Mouse (Mus musculus) frontal cortex, adult (tissue): ENCODE measurements around the gene Slc7a1.

Experiments used
- ATAC-seq: cut with Nextera tagmentation; 2 replicates; pipeline ENCODE4 v1.9.2; 2017; ENCODE audit warnings: mild to moderate bottlenecking, moderate library complexity, mixed read lengths; ENCODE audit not compliant: low TSS enrichment

The Slc7a1 gene

DNA sequence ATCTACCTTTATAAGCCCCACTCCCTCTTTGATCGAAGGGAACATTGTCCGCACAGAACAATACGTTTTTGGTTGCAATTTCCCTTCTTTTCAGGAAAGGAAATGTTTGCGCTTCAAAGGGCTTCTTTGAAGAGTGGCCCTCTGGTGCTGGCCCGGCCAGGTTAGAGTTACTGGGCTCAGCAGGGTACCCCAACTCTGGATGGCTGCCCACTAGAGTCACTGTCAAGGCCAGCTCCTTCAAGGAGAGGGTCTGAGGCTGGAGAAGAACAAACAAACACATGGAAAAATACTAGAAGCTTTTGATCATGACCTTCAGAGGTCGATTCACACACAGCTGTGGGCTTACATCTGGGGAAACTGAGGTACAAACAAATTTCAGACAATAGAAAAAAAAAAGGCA, 6.9 kb downstream of the Slc7a1 start:
- no peak for ATAC-seq

DNA sequence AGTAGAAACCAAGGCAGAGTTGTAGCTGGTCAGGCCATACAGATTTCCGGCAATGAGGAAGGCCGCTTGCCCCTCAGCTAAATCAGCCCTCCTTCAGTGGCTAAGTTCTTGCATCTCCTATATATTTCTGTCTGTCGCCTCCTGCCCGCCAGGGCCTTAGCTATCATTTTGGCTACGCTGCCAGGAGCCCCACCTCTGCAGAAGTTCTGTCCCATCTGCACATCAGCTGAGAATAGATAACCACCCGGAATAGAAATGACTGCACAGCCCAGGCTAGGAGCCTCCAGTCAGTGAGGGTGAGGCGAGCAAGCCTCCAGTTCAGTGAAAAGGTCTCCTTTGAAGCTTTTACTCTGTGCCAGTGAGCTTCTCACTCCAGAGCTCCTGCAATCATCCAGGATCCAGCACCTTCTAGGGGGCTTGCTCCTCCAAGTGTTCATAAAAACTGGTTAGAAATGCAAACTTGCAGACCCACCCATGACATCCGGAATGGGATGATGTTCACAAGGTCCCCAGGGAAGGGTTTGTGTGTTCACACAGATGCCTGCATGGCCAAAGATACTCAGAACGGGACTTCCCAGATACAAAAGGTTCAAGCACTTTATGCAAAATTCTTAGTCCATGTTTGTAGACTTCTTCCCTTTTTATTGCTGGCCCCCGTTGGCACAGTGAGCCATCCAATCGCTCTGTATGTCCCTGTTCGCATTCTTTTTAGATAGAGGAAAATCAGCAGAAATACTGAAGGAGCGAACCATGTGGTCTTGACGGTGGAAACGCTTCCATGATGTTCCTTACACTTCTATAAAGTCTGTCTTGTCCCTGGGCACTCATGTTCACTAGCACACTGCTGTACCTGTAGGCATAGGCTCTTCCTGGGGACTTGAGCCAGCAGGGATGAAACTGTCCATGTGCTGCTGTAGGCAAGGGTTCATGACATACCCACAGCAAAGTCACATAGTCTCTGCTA, 10.4 kb downstream of the Slc7a1 start:
- peak; percentile 55 for ATAC-seq

DNA sequence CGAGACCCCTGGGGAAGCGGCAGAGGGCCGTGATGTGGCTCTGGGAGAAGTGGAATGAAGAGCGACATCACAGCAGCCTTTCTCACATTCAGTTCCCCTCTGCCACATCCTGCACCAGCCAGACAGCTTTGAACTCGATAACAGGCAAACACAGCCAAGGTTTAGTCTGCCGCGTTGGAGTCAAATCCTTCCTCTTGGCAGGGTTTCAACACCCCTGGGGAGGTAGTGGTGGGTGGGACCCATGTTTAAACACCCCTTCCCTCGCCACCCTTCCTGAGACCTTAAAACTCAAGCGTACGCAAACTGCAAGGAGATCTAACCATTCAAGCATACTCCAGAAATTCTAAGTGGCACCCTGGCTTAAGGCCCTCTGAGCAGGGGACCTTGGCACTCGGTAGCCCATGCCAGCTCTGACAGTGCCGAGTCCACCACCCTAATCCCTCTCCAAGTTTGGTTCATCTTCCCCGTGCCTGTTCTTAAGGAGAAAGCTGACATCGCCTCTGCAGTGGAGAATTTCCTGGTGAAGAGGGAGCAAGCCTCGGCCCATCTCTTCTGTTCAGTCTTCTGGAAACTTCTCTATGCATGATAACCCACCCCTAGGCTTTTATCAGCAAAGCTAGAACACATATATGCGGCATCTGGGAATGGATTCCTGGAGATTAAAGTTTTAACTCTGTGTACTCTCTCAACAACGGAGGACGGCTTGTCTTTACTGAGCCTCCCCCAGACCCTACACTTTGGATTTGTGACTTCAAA, 11.3 kb downstream of the Slc7a1 start:
- ATAC-seq = 0 out of 2 replicates have a peak, but pooled peaks have one; percentile 3

DNA sequence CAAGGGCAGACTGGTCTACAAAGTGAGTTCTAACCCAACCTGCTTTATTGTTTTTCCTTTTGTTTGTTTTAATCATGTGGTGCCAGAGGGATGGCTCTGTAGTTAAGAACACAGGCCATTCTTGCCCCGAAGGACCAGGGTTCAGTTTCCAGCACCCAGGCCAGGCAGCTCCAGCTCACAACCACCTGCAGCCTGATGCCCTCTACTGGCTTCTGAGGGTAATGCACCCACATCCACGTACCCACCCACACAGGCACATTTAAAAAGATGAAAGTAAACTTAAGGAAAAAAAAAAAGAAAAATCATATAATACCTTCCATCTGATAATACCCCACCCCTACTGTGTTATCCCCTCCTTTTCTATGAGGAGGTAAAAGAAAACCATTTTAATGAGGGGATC, 11.9 kb downstream of the Slc7a1 start:
- ATAC-seq = no peak

DNA sequence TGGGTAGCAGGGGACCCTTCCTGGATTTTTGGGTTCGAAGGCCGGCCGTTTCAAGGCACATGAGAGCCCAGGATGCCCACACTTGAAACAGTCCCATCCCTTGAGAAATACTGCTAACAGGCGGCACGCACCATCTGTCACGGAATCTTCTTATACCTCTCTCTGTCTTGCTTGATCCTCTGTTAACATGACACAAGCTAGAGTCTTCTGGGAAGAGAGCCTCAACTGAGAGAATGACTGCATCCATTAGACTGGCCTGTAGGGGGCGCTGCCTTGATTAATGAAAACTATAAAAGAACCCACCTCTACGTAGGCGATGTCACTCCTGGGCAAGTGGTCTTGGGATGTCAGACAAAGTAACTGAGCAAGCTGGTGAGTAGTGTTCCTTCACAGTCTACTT, 13.2 kb downstream of the Slc7a1 start:
- ATAC-seq = peak; percentile 80

DNA sequence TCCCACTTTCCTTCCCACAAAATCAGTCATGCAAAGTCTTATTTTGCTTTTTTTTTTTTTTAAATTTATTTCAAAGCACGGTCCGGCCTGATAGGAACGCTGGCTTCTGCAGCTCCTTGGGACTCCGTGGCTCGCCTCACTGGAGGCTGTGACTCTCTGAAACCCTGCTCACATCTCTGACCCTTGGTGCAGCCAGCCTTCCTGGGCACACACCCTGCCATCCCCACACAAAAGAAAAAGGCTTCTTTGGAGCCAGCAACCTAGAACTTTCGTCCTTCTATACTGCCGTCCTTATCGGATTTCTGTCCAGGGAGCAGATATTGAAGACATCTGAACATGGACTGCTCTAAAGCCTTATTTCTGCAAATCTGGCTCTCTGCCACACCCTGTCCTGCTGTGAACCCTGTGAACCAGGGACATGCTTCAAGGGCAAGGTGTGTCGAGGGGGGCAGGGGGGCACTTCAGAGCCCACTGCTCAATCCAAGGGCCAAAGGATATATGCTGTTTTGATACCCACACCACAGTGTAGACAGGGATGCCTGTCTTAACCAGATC, 15.1 kb downstream of the Slc7a1 start:
- no peak for ATAC-seq

DNA sequence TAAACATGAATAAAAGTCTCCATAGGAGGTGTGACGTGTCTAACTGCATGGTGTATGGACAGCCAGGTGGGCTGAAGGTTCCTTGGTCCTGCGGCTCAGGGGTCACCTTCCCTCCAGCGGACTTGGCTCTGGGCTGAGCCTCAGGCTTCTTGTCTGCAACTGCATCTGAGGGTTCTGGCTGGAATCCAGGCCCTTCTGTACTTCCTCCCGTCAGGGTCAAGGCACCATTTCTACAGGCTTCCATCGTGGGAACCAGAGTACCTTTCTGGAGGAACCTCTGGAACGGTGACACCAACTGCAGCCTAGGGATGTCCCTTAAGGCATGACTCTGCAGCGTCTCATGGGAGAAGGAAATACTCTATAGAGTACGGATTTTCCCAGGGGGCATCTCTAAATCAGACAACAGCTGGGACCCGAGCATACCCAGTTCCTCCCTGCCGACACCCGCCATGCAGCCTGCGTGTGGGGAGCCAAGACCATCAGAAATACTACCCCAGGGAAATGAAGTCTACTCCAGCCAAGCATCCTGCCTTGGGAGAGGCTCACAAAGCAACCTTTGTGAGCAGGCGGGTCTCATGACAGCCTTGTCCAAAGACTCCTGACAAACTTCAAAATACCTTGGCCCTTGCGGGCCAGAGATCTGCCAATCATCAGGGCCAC, 15.7 kb downstream of the Slc7a1 start:
- ATAC-seq = no peak

DNA sequence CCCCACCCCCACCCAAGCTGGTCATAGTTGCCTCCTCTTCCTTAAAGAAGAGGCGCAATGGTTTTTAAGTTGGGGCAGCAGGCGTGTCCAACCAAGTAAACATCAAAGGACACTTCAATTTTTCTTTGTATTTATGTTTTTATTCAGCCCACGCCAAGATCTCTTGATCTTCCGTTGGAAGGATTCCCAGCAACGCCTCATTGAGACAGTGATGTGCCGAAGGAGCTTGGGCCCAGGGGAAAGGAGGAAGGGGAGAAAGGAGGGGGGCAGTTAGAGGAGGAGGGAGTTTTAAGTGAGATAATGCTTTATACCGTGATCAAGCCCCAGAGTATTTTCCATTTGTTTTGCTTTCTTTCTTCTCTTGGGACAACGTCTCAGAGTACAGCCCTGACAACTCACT, 18.6 kb downstream of the Slc7a1 start:
- ATAC-seq = no peak

DNA sequence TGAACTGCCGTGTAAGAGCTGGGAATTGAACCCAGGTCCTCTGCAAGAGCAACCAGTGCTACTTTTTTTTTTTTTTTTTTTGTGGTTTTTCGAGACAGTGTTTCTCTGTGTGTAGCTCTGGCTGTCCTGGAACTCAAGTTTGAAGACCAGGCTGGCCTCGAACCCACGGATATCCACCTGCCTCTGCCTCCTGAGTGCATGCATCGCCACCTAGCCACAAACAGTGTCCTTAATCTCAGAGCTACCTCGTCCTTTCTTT, 19.5 kb downstream of the Slc7a1 start:
- ATAC-seq = no peak

DNA sequence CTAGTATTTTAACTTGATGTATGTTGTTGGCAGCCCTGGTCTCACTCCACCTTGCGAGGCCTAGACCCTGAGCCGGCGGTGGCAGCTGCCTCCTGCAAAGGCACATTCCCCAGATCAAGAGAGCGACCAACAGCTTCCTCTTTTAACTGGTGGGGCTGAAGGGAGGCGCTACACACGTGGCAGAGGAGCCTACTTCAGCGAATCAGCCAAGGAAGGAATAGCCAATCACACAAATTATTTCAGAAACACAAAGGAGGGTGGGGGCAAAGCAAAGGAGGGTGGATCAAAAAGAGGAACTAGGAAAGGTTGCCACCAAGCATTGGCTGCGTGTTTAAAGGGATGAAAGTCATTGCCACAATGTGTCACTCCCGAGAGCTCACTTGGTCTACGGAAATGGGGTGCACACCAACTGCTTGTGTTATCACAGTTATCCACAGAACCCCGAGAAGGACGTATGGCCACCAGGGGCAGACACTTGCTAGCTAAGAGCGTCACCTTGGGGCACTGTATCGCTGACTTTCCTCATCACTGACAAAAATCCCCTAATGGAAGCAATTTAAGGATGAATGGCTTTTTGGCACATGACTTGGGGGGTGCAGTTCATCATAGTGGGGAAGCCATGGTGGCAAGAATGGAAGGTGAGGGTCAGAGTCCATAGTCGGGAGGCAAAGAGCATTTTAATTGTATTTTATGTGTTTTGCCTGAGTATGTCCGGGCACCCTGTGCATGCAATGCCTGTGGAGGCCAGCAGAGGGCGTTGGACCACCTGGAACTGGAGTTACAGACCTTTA, 20.1 kb downstream of the Slc7a1 start:
- no peak for ATAC-seq

DNA sequence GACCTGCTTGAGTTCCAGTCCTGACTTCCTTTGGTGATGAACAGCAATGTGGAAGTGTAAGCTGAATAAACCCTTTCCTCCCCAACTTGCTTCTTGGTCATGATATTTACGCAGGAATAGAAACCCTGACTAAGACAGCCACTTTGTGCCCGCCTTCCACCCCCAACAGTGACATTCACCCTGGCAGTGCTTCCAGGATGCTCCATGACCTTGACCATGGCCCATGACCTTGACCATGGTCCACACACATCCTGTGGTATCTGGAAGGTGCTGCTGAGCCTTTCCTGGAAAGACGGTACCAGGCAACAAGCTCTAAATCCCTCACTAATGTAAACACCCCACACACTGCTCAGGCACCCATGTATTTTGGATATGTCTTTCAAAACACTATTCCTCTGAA, 21.0 kb downstream of the Slc7a1 start:
- ATAC-seq = no peak

DNA sequence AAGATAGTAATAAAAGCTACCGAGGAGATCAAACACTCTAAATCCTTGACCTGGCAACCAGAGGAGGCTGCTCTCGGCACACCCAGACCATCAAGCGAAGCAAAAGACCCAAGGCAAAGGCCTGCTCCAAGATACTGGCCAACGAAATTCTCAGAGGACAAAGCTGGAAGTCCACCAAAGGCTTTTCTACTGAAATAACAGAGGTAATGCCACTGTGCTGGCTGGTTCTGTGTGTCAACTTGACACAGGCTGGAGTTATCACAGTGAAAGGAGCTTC, 21.5 kb downstream of the Slc7a1 start:
- no peak for ATAC-seq

DNA sequence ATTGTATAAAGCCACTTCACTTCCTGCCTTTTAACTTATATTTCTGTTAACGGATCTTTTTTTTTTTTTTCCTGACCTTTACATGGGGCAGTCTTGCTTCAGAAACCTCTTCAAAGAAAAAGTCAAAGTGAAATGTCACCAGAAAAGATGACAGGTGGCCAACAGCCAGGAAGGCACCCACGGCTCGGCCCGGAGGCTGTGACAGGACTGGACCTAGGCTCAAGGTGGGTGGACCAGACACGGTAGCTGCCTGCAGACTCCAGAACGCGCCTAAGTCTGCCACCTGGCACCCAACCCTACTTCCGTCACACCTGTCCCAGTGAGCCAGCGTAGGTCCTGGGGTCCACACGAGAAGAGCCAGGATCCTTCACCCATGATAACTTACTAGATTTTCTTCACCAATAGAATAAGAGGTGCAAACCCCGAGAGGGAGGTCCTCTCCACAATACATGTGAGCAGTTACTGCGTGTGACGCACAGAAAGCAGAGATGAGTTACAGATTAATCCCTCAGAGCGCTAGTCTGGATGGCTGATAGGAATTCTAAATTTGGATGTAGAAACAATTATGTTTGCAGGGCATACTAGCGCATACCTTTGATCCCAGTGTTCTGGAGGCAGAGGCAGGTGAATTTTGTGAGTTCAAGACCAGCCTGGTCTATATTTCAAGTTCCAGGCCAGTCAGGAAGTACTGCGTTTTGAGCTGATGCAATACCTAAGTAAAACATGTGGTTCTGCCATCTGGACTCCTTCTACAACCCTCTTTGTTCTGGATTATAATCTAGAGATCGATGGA, 22.1 kb downstream of the Slc7a1 start:
- ATAC-seq = no peak

DNA sequence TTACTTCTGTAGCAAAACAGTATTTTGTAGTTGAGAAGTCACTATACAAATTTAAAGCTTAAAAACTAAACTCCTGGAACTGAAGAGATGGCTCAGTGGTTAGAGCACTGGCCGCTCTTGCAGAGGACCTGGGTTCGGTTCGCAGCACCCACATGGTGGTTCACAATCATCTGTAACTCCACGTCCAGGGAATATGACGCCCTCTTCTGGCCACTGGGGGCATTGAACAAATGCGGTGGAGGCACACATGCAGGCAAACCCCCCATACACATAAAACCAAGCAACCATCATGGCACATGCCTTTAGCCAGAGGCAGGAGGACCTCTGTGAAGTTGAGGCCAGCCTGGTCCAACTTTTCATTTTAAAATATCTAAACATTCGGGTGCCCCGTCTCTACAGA, 23.3 kb downstream of the Slc7a1 start:
- no peak for ATAC-seq

DNA sequence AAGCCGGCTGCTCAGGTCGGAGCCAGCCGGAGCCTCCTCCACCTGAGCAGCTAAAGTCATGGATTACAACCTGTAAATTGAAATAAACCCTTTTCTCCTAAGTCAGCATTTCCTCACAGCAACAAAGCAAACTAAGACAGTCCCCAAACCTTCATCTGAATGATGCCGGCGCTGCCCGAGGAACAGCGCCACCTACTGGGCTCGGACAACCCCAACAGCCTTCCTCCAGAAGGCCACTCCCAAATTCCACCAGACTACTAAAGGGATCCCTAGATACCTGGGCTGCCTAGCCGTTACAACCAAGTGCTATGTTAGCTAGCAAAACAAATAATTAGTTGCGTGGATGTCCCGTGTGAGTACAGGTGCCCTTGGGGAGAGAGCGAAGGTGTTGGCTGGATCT, 24.2 kb downstream of the Slc7a1 start:
- ATAC-seq = no peak

DNA sequence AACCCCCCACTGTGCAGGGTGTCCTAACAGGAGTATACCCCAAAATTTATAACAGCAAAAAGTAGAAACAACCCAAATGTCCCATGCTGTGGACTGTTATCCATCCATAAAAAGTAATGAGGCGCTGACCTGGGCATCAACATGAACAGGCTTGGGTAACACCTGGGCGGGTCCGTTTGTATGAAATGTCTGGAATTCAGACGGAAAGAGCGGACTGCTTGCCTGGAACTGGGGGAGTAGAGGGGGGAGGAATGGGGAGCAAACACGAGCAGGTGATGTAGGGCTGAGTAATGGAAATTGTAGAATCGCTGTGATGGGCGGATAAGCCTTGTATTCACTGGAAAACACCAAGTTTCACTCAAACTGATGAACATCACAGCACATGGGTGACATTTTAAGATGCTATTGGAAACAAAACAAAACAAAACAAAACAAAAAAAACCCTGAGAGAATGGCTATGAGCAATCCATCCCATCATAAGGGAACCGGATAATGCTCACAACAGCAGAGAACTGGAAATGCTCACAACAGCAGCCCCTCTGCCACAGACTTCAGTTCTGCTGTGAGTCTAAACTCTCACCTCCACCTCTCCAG, 26.5 kb downstream of the Slc7a1 start:
- no peak for ATAC-seq

DNA sequence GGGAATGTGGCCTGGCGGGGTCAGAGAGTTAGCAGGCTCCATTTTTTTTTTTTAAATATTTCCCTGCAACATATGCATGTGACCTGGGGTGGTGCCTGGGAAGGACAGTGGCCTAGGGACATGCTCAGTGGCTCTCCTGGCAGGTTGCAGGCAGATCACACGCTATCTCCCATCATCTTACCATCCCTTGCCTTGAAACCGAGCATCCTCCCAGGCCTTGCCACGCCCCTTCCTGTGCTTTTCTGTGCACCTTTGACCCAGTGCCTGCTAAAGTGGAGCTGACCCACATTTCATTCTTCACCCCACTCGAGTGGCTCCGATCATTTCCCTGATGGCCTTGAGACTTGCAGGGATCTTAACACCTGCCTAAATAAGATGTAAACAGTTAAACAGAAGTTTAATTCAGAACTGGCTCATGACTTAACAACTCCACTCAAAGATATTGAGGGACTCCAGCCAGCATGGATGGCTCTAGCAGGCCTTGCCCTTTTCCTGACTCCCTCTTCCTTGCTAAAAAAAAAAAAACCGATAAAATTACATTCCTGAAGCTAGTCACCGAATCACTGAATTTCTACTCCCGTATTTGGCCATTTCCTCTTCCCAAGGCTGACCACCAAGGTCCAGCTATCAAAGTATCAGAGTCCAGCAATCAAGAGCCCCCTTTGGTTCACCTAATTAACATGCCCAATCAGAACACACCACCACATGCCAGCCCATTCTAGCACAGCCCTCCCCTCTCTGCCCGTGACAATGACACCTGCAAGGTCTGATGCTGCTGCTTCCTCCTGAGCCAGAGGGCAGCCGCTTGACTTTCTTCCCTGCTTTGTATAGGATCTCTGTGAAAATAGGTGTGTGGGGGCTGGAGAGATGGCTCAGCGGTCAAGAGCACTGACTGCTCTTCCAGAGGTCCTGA, 27.4 kb downstream of the Slc7a1 start:
- no peak for ATAC-seq

DNA sequence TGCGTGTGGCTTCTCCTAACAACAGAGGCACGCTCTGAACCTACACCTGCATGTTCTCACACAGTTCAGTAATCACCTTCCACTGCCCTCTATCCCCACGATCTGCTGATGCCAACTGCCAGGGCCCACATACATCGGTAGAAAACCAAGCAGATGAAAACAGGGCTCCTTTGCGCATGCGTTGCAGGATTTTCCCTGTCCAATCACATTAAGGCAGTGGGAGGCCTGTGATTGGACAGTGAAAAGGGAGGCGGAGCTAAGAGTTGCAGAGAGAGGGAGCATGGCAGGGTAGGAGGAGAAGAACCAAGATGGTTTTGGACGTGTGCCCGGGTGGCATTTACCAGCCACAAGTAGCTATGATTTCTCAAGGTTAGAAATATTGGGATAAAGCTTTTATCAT, 28.3 kb downstream of the Slc7a1 start:
- no peak for ATAC-seq

DNA sequence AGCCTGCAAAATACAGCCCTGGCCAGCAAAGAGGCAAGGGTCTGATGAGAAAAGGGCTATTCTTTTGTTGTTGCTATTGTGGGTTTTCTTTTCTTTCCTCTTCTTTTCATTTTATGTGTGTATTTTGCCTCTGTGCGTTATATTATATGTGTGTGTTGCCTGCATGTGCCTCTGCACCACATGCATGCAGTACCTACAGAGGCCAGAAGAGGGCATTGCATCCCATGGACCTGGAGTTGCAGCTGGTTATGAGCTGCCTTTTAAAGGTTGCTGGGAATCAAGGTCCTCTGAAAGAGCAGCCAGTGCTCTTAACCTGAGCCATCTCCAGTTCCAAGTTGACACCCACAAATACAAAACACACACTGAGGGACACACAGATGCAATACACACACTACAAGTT, 29.1 kb downstream of the Slc7a1 start:
- no peak for ATAC-seq

DNA sequence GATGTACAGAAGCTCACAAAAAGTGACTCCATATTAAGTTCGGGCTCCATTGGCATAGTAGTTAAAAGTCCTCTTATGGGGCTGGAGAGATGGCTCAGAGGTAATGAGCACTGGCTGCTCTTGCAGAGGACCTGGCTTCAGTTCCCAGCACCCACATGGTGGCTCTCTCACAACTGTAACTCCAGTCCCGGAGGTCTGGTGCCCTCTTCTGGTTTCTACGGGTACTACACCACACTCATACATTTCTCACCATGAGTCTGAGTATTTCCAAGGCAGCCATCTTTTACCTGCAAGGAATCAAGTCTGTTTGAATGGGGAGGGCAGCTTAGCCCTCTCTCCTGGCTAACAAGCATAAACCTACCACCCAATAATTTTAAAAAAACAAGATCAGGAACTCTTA, 30.5 kb downstream of the Slc7a1 start:
- ATAC-seq = no peak
